Mouse (Mus musculus): Measurements from ENCODE around the gene Gm10273. TPM values are rescaled to one million over a fixed set of nuclear protein-coding genes. Genes with fewer than 3 reads are reported as not detected.

Gene Gm10273
- polyA plus RNA-seq, 1 experiment from 2014 or later = 5.6 TPM

GRCm38 (mm10) chr10:59438651-59439050, 43.2 kb downstream of the Gm10273 start:
- Histone ChIP-seq H3K9me3 (replicated peaks; ENCODE audit: control insufficient read depth, low read length) (no peaks in the 10 kb centered on the region), H3K4me2 (ENCODE audit: low read depth, low read length) (no peak overlapping the region), H3K27me3 (ENCODE audit: control insufficient read depth, insufficient read depth, low read depth, low read length) (no peaks in the 10 kb centered on the region), H3K4me3 (ENCODE audit: low read depth, low read length) (no peak overlapping the region), H3K36me3 (ENCODE audit: control insufficient read depth, insufficient read depth) (no peaks in the 10 kb centered on the region), H3K4me1 (ENCODE audit: control insufficient read depth, low read depth, low read length) (no peaks in the 10 kb centered on the region), H3K9ac (ENCODE audit: low read depth, low read length) (no peak overlapping the region), H3K27ac (ENCODE audit: low read length) (no peak overlapping the region)
- 76% methylated on average over 12 of the region's 12 CpGs for WGBS (ENCODE audit: insufficient replicate concordance)
- ATAC-seq (ENCODE audit: low read depth) = no peak

GRCm38 (mm10) chr10:59439508-59439931, 44.1 kb downstream of the Gm10273 start:
- H3K4me1 ChIP-seq (ENCODE audit: control insufficient read depth, low read depth, low read length) = no peaks in the 10 kb centered on the region; the same call in none of the 2 replicates
- 42% methylated on average over 5 of the region's 5 CpGs for WGBS (ENCODE audit: insufficient replicate concordance)
- H3K4me2 ChIP-seq (ENCODE audit: low read depth, low read length) = no peak overlapping the region
- no peak for ATAC-seq (ENCODE audit: low read depth)
- H3K27me3 ChIP-seq (ENCODE audit: control insufficient read depth, insufficient read depth, low read depth, low read length) = no peaks in the 10 kb centered on the region
- H3K9ac ChIP-seq (ENCODE audit: low read depth, low read length) = no peak overlapping the region
- no peaks in the 10 kb centered on the region for H3K36me3 ChIP-seq (ENCODE audit: control insufficient read depth, insufficient read depth)
- H3K4me3 ChIP-seq (ENCODE audit: low read depth, low read length) = no peak overlapping the region
- no peaks in the 10 kb centered on the region for H3K9me3 ChIP-seq (replicated peaks; ENCODE audit: control insufficient read depth, low read length)
- H3K27ac ChIP-seq (ENCODE audit: low read length) = no peak overlapping the region

GRCm38 (mm10) chr10:59440177-59440576, 44.7 kb downstream of the Gm10273 start:
- H3K27me3 ChIP-seq (ENCODE audit: control insufficient read depth, insufficient read depth, low read depth, low read length) = no peaks in the 10 kb centered on the region
- WGBS (ENCODE audit: insufficient replicate concordance) = 38% methylated on average over 6 of the region's 6 CpGs
- H3K4me3 ChIP-seq (ENCODE audit: low read depth, low read length) = no peak overlapping the region
- no peaks in the 10 kb centered on the region for H3K36me3 ChIP-seq (ENCODE audit: control insufficient read depth, insufficient read depth)
- no peaks in the 10 kb centered on the region; the same call in none of the 2 replicates for H3K4me1 ChIP-seq (ENCODE audit: control insufficient read depth, low read depth, low read length)
- ATAC-seq (ENCODE audit: low read depth) = no peak
- no peak overlapping the region for H3K27ac ChIP-seq (ENCODE audit: low read length)
- no peaks in the 10 kb centered on the region for H3K9me3 ChIP-seq (replicated peaks; ENCODE audit: control insufficient read depth, low read length)
- no peak overlapping the region for H3K4me2 ChIP-seq (ENCODE audit: low read depth, low read length)
- no peak overlapping the region for H3K9ac ChIP-seq (ENCODE audit: low read depth, low read length)

- H3K9me3 ChIP-seq (replicated peaks; ENCODE audit: control insufficient read depth, low read length) = no peaks in the 10 kb centered on the region
- no peaks in the 10 kb centered on the region for H3K36me3 ChIP-seq (ENCODE audit: control insufficient read depth, insufficient read depth)
- ATAC-seq (ENCODE audit: low read depth) = peak; percentile 64
- no peak within 1 kb of the TSS for H3K4me3 ChIP-seq (ENCODE audit: low read depth, low read length)
- H3K27ac ChIP-seq (ENCODE audit: low read length) = no peak within 1 kb of the TSS
- no peak within 1 kb of the TSS for H3K9ac ChIP-seq (ENCODE audit: low read depth, low read length)
- no peaks in the 10 kb centered on the region for H3K27me3 ChIP-seq (ENCODE audit: control insufficient read depth, insufficient read depth, low read depth, low read length)
- WGBS (ENCODE audit: insufficient replicate concordance) = 57% methylated on average over 11 of the region's 11 CpGs
- H3K4me2 ChIP-seq (ENCODE audit: low read depth, low read length) = no peak within 1 kb of the TSS
- no peaks in the 10 kb centered on the region; the same call in none of the 2 replicates for H3K4me1 ChIP-seq (ENCODE audit: control insufficient read depth, low read depth, low read length)
Observed at GRCm38 (mm10) chr10:59441735-59442134, 46.3 kb downstream of the Gm10273 start, which contains the start of gene Oit3. Gene Oit3, minus strand, starts transcription at chr10:59441778.

GRCm38 (mm10) chr10:59443212-59443611, 47.8 kb downstream of the Gm10273 start:
- no peaks in the 10 kb centered on the region; the same call in none of the 2 replicates for H3K4me1 ChIP-seq (ENCODE audit: control insufficient read depth, low read depth, low read length)
- no peak overlapping the region for H3K4me3 ChIP-seq (ENCODE audit: low read depth, low read length)
- no peaks in the 10 kb centered on the region for H3K27me3 ChIP-seq (ENCODE audit: control insufficient read depth, insufficient read depth, low read depth, low read length)
- ATAC-seq (ENCODE audit: low read depth) = peak; percentile 65
- H3K9me3 ChIP-seq (replicated peaks; ENCODE audit: control insufficient read depth, low read length) = no peaks in the 10 kb centered on the region
- H3K9ac ChIP-seq (ENCODE audit: low read depth, low read length) = no peak overlapping the region
- 9% methylated on average over 7 of the region's 7 CpGs for WGBS (ENCODE audit: insufficient replicate concordance)
- no peaks in the 10 kb centered on the region for H3K36me3 ChIP-seq (ENCODE audit: control insufficient read depth, insufficient read depth)
- H3K27ac ChIP-seq (ENCODE audit: low read length) = no peak overlapping the region
- no peak overlapping the region for H3K4me2 ChIP-seq (ENCODE audit: low read depth, low read length)

GRCm38 (mm10) chr10:59444106-59444505, 48.7 kb downstream of the Gm10273 start:
- ATAC-seq (ENCODE audit: low read depth) = no peak
- Histone ChIP-seq H3K4me3 (ENCODE audit: low read depth, low read length) (no peak overlapping the region), H3K36me3 (ENCODE audit: control insufficient read depth, insufficient read depth) (no peaks in the 10 kb centered on the region), H3K4me1 (ENCODE audit: control insufficient read depth, low read depth, low read length) (no peaks in the 10 kb centered on the region; the same call in none of the 2 replicates), H3K9ac (ENCODE audit: low read depth, low read length) (no peak overlapping the region), H3K9me3 (replicated peaks; ENCODE audit: control insufficient read depth, low read length) (no peaks in the 10 kb centered on the region), H3K4me2 (ENCODE audit: low read depth, low read length) (no peak overlapping the region), H3K27me3 (ENCODE audit: control insufficient read depth, insufficient read depth, low read depth, low read length) (no peaks in the 10 kb centered on the region), H3K27ac (ENCODE audit: low read length) (no peak overlapping the region)
- 26% methylated on average over 3 of the region's 3 CpGs for WGBS (ENCODE audit: insufficient replicate concordance)

- Histone ChIP-seq H3K4me1 (ENCODE audit: control insufficient read depth, low read depth, low read length) (no peaks in the 10 kb centered on the region; the same call in none of the 2 replicates), H3K27ac (ENCODE audit: low read length) (no peak overlapping the region), H3K4me3 (ENCODE audit: low read depth, low read length) (no peak overlapping the region), H3K9ac (ENCODE audit: low read depth, low read length) (no peak overlapping the region), H3K36me3 (ENCODE audit: control insufficient read depth, insufficient read depth) (no peaks in the 10 kb centered on the region), H3K27me3 (ENCODE audit: control insufficient read depth, insufficient read depth, low read depth, low read length) (no peaks in the 10 kb centered on the region), H3K4me2 (ENCODE audit: low read depth, low read length) (no peak overlapping the region), H3K9me3 (replicated peaks; ENCODE audit: control insufficient read depth, low read length) (no peaks in the 10 kb centered on the region)
- ATAC-seq (ENCODE audit: low read depth) = no peak
- 29% methylated on average over 8 of the region's 8 CpGs for WGBS (ENCODE audit: insufficient replicate concordance)
Observed at GRCm38 (mm10) chr10:59444635-59445034, 49.2 kb downstream of the Gm10273 start.

Other genes with a start within 250 kb of the Gm10273 start
- gene Sept10, start 173.8 kb upstream of the Gm10273 start, polyA plus RNA-seq (2015; fragmentation: Nextera tagmentation; extraction: Ambion mirVana) = 9.4 and 11.9 TPM in 2 replicates
- 2.5 and 2.7 TPM in 2 replicates for gene Sowahc, start 173.7 kb upstream of the Gm10273 start, polyA plus RNA-seq (2015; fragmentation: Nextera tagmentation; extraction: Ambion mirVana)
- 14.9 and 15.0 TPM in 2 replicates for gene P4ha1, start 72.3 kb upstream of the Gm10273 start, polyA plus RNA-seq (2015; fragmentation: Nextera tagmentation; extraction: Ambion mirVana)
- 57.6 and 60.4 TPM in 2 replicates for gene Pla2g12b, start 8.0 kb downstream of the Gm10273 start, polyA plus RNA-seq (2015; fragmentation: Nextera tagmentation; extraction: Ambion mirVana)
- 21.0 and 21.8 TPM in 2 replicates for gene Oit3, start 46.1 kb downstream of the Gm10273 start, polyA plus RNA-seq (2015; fragmentation: Nextera tagmentation; extraction: Ambion mirVana)
- gene Gm10322, start 220.4 kb downstream of the Gm10273 start, polyA plus RNA-seq (2015; fragmentation: Nextera tagmentation; extraction: Ambion mirVana) = not detected in 2 replicates
- 9.7 and 11.7 TPM in 2 replicates for gene Mcu, start 221.1 kb downstream of the Gm10273 start, polyA plus RNA-seq (2015; fragmentation: Nextera tagmentation; extraction: Ambion mirVana)

Measured in liver, embryonic 16.5 days (tissue).